Mouse (Mus musculus) kidney, embryonic 15.5 days (tissue): Measurements from ENCODE around the gene Ccdc102a. TPM values are rescaled to one million over a fixed set of nuclear protein-coding genes. Genes with fewer than 3 reads are reported as not detected.

Experiments used
- ATAC-seq: fragments of 200-750 bp; cut with Nextera tagmentation; replicated peaks from 2 replicates; pipeline ENCODE4 v1.8.0; 2017; ENCODE audit warnings: moderate TSS enrichment; ENCODE audit not compliant: low FRiP score
- H3K27ac ChIP-seq: fragments of 300-500 bp; sonication (generic); 2 replicates; pipeline ENCODE4 v1.5.1; 2015; ENCODE audit warnings: mild to moderate bottlenecking, inconsistent platforms
- H3K27me3 ChIP-seq: fragments of 300-500 bp; sonication (generic); 2 replicates; pipeline ENCODE4 v1.6.1; 2015; ENCODE audit warnings: inconsistent platforms
- H3K36me3 ChIP-seq: fragments of 300-500 bp; sonication (generic); 2 replicates; pipeline ENCODE4 v1.6.1; 2015; ENCODE audit warnings: inconsistent platforms
- H3K4me1 ChIP-seq: fragments of 300-500 bp; sonication (generic); 2 replicates; pipeline ENCODE4 v1.6.1; 2015; ENCODE audit warnings: inconsistent platforms
- H3K4me2 ChIP-seq: fragments of 300-500 bp; sonication (generic); 2 replicates; pipeline ENCODE4 v1.6.1; 2015; ENCODE audit warnings: moderate library complexity, mild to moderate bottlenecking, inconsistent platforms
- H3K4me3 ChIP-seq: fragments of 300-500 bp; sonication (generic); replicated peaks from 2 replicates; pipeline ENCODE4 v1.5.1; 2015; ENCODE audit warnings: mild to moderate bottlenecking, inconsistent platforms
- H3K9ac ChIP-seq: fragments of 300-500 bp; sonication (generic); 2 replicates; pipeline ENCODE4 v1.6.1; 2015; ENCODE audit warnings: mild to moderate bottlenecking, inconsistent platforms
- H3K9me3 ChIP-seq: fragments of 300-500 bp; sonication (generic); replicated peaks from 2 replicates; pipeline ENCODE4 v1.6.1; 2016; ENCODE audit warnings: inconsistent platforms
- WGBS: fragments of 180-500 bp; shearing (Covaris S2); methylation state at CpG from one replicate; pipeline ENCODE4 v1.1.7; 2015; ENCODE audit warnings: mixed read lengths; 5-methylcytosine and 5-hydroxymethylcytosine counted together
- polyA plus RNA-seq: library from polyadenylated mRNA; unstranded; fragments of >200 nt; fragmentation: Nextera tagmentation; extraction: Ambion mirVana; gene quantifications from 2 replicates; pipeline ENCODE4 v1.2.1, GENCODE M21; 2015

Gene Ccdc102a
- polyA plus RNA-seq, 1 experiment from 2014 or later = 24.1 TPM

GRCm38 (mm10) chr8:94917352-94917751, 546 bp downstream of the Ccdc102a start:
- H3K9me3 ChIP-seq = no peaks in the 10 kb centered on the region
- peak; percentile 96 for ATAC-seq
- peaks cover 49% of the 10 kb centered on the region for H3K4me1 ChIP-seq
- H3K27ac ChIP-seq = peak overlapping the region; percentile 81
- peaks cover 8% of the 10 kb centered on the region; the same call in 1 of the 2 replicates for H3K36me3 ChIP-seq
- peak overlapping the region; percentile 70 for H3K4me3 ChIP-seq
- H3K27me3 ChIP-seq = peaks cover 21% of the 10 kb centered on the region
- 0% methylated on average over 27 of the region's 27 CpGs for WGBS
- peak overlapping the region; percentile 89 for H3K4me2 ChIP-seq
- H3K9ac ChIP-seq = peak overlapping the region; percentile 70

GRCm38 (mm10) chr8:94916960-94917324, 956 bp downstream of the Ccdc102a start:
- ATAC-seq = peak; percentile 24; the same call in 1 of the 2 replicates
- H3K4me3 ChIP-seq = peak overlapping the region; percentile 70
- peaks cover 12% of the 10 kb centered on the region for H3K36me3 ChIP-seq
- H3K4me2 ChIP-seq = peak overlapping the region; percentile 89
- H3K27me3 ChIP-seq = peaks cover 25% of the 10 kb centered on the region
- H3K9ac ChIP-seq = peak overlapping the region; percentile 50
- H3K4me1 ChIP-seq = peaks cover 50% of the 10 kb centered on the region
- WGBS = 6% methylated on average over 10 of the region's 10 CpGs
- no peaks in the 10 kb centered on the region for H3K9me3 ChIP-seq
- H3K27ac ChIP-seq = peak overlapping the region; percentile 43; the same call in 1 of the 2 replicates

DNA sequence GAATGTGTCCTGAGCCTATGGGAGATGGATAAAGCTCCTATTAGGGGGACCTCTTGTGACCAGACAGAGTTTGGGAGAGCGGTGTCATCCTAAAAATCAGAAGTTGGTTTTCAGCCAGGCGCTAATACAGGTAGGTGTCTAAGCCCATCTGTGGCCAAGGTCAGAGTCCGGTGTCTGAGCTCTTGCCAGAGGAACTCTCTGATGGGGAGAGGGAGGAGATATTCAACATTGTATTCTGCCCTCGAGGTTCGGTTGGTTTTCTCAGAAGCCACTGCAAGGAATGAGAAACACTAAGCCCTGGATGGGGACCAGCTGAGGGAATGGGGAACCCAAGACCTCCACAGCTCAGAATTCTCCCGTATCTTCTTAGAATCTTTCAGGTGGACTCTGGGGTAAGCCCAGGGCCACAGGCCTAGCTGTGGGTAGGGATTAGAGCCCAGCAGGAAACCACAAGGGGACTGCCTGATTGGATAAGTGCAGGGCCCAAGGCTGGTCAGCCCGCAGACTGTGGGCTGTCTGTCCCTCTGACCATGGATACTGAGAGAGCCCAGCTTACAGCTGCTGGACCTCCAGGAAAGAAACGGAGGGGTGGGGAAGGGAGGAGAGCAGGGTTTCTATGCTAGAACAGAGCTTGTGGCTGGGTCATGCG, 1.5 kb downstream of the Ccdc102a start:
- Histone ChIP-seq H3K4me2 (peak overlapping the region; percentile 89), H3K36me3 (peaks cover 17% of the 10 kb centered on the region), H3K4me3 (peak overlapping the region; percentile 70), H3K9me3 (no peaks in the 10 kb centered on the region), H3K9ac (peak overlapping the region; percentile 50; the same call in 1 of the 2 replicates), H3K27ac (peak overlapping the region; percentile 43; the same call in 1 of the 2 replicates), H3K4me1 (peaks cover 55% of the 10 kb centered on the region), H3K27me3 (peaks cover 27% of the 10 kb centered on the region)
- ATAC-seq = no peak
- whole genome bisulfite sequencing = 49% methylated on average over 9 of the region's 9 CpGs

GRCm38 (mm10) chr8:94914701-94915101, 3.2 kb downstream of the Ccdc102a start:
- Histone ChIP-seq H3K4me1 (peaks cover 58% of the 10 kb centered on the region), H3K27ac (no peak overlapping the region), H3K27me3 (peaks cover 27% of the 10 kb centered on the region), H3K36me3 (peaks cover 33% of the 10 kb centered on the region), H3K9ac (no peak overlapping the region), H3K9me3 (no peaks in the 10 kb centered on the region), H3K4me2 (0 out of 2 replicates have a peak overlapping the region, but pooled peaks have one; percentile 8), H3K4me3 (no peak overlapping the region)
- ATAC-seq = no peak
- WGBS = 61% methylated on average over 3 of the region's 3 CpGs

DNA sequence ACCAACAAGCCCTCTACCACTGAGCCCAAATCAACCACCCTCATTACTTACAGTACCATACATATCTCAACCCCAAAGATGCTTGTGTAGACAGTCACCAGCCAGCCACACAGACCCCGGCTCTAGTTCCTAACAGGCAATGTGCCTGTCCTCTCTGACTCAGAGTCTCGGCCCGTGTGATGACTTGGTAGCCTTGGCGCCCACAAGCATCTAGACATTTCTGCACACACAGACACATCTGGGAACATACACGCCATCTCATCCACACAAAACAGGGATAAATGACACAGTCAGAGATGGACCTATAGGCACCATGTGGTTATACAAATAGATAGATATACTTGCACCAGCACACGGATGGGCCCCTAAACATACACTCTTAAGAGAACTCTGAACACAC, 3.6 kb downstream of the Ccdc102a start:
- WGBS = 84% methylated on average over 6 of the region's 6 CpGs
- H3K9me3 ChIP-seq = no peaks in the 10 kb centered on the region
- peaks cover 58% of the 10 kb centered on the region for H3K4me1 ChIP-seq
- 0 out of 2 replicates have a peak overlapping the region, but pooled peaks have one; percentile 8 for H3K4me2 ChIP-seq
- H3K36me3 ChIP-seq = peaks cover 38% of the 10 kb centered on the region
- ATAC-seq = no peak
- H3K4me3 ChIP-seq = no peak overlapping the region
- H3K27ac ChIP-seq = no peak overlapping the region
- peaks cover 27% of the 10 kb centered on the region for H3K27me3 ChIP-seq
- no peak overlapping the region for H3K9ac ChIP-seq

- peak; percentile 34 for ATAC-seq
- Histone ChIP-seq H3K27me3 (peaks cover 27% of the 10 kb centered on the region), H3K27ac (no peak overlapping the region), H3K36me3 (peaks cover 41% of the 10 kb centered on the region), H3K4me1 (peaks cover 63% of the 10 kb centered on the region), H3K4me3 (peak overlapping the region; percentile 44), H3K9ac (peak overlapping the region; percentile 9; the same call in 1 of the 2 replicates), H3K9me3 (no peaks in the 10 kb centered on the region), H3K4me2 (peak overlapping the region; percentile 72)
- 12% methylated on average over 77 of the region's 77 CpGs for WGBS
Observed at GRCm38 (mm10) chr8:94913061-94913660, 4.7 kb downstream of the Ccdc102a start.

DNA sequence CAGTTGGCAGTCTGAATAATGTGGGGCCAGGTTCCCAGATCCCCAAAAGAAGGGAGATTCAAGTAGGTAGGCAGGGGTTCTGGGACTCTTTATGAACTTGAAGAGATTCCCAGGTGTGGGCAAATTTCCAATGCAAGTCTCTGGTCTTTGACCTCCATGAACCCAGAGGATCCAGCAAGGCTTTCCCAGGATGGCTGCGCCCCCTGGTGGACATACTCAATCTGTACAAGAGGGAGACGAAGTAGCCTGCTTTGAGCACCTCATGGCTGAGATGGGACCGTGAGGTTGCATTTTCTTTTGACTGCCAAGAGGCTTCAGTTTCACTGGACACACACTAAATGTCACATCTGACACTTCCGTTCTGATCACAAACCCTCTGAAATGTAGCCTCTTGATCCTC, 9.1 kb downstream of the Ccdc102a start:
- 3% methylated on average over 4 of the region's 4 CpGs for WGBS
- no peak overlapping the region for H3K4me2 ChIP-seq
- H3K27ac ChIP-seq = no peak overlapping the region

DNA sequence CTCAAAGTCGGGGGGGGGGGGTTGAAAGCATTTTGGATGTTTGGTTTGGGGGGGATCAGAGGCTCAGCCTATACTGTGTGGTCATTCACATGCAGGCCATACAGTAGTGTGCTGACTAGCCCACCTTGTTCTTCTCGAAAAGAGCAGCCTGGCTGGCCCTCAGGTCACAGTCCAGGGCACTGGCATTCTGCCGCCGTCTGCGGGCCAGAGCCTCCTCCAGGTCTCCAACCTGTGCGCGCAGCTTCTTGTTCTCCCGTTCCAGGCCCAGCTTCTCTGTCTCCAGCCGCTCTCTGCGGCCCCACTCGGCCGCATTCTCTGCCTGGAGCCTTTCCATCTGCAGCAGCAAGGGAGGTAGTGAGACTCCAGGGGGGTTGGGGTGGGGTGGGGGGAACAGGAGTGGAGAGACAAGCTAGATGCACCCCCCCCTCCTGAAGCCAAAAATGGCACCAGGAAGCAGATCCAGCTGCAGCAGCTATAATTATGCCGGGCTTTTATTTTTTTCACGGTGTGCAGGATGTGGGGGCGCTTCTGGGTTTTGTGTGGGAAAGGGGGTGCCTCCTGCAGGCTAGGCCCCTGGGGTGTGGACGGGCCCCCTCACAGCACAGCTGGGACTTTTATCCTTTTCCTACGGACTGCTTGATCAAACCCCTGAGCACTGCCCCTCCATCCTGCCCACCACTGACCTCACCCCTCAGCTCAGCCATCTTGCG, 10.2 kb downstream of the Ccdc102a start:
- Histone ChIP-seq H3K4me1 (peaks cover 61% of the 10 kb centered on the region), H3K4me3 (no peak overlapping the region), H3K9ac (no peak overlapping the region), H3K4me2 (no peak overlapping the region), H3K27me3 (peaks cover 11% of the 10 kb centered on the region; the same call in 1 of the 2 replicates), H3K9me3 (no peaks in the 10 kb centered on the region), H3K27ac (peak overlapping the region; percentile 34; the same call in 1 of the 2 replicates), H3K36me3 (peaks cover 78% of the 10 kb centered on the region)
- WGBS = 69% methylated on average over 18 of the region's 18 CpGs
- no peak for ATAC-seq

More for the DNA sequence above, 9.1 kb downstream of the Ccdc102a start:
- H3K4me1 ChIP-seq = peaks cover 62% of the 10 kb centered on the region
- no peak overlapping the region for H3K9ac ChIP-seq
- peaks cover 76% of the 10 kb centered on the region for H3K36me3 ChIP-seq
- H3K9me3 ChIP-seq = no peaks in the 10 kb centered on the region
- ATAC-seq = no peak
- peaks cover 22% of the 10 kb centered on the region for H3K27me3 ChIP-seq
- H3K4me3 ChIP-seq = no peak overlapping the region

DNA sequence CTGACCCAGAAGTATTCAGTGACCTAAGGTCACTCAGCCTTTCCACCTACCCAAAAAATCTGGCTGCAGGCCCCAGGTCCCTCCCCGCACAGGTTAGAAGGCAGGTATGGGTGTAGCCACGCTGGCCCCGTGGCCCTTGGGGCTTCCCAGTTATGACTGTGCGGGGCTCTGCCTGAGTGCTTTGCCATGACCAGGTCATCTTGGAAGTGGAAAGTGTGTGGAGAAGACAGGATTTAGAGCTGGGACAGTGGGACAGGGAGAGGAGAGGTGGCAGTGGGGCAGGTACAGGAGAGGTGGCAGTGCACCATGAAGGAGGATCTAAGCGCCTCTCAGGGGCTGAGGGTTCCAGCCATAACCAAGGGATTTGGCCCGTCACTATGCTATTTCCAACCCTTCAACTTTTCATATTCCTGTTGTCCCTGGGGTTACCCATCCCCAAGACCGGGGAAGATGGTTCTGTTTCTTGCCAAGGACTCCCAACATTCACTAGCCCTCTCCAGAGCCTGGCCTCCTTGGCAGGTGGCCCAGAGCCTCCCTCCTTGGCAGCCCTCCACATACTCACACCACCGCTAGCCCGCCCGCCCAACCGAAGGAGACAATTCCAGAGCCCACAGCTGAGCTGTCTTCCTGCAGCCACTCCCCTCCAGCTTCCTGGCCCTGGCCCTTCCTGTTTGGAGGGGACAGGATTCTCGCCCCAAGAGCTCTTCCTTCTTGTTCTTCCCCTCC, 13.3 kb downstream of the Ccdc102a start:
- Histone ChIP-seq H3K9ac (no peak overlapping the region), H3K27ac (peak overlapping the region; percentile 85), H3K4me3 (no peak overlapping the region), H3K9me3 (no peaks in the 10 kb centered on the region), H3K36me3 (peaks cover 58% of the 10 kb centered on the region), H3K4me2 (no peak overlapping the region), H3K27me3 (no peaks in the 10 kb centered on the region), H3K4me1 (peaks cover 71% of the 10 kb centered on the region)
- ATAC-seq = peak; percentile 20; the same call in 1 of the 2 replicates
- WGBS = 67% methylated on average over 12 of the region's 12 CpGs

- Histone ChIP-seq H3K9me3 (no peaks in the 10 kb centered on the region), H3K27ac (peak overlapping the region; percentile 85), H3K27me3 (no peaks in the 10 kb centered on the region), H3K4me2 (0 out of 2 replicates have a peak overlapping the region, but pooled peaks have one; percentile 6), H3K4me1 (peaks cover 80% of the 10 kb centered on the region), H3K4me3 (no peak overlapping the region), H3K36me3 (peaks cover 51% of the 10 kb centered on the region), H3K9ac (no peak overlapping the region)
- ATAC-seq = peak; percentile 46
- WGBS = 12% methylated on average over 12 of the region's 12 CpGs
Observed at GRCm38 (mm10) chr8:94903709-94904108, 14.2 kb downstream of the Ccdc102a start.

GRCm38 (mm10) chr8:94901031-94901430, 16.9 kb downstream of the Ccdc102a start:
- Histone ChIP-seq H3K4me3 (no peak overlapping the region), H3K9me3 (no peaks in the 10 kb centered on the region), H3K4me2 (peak overlapping the region; percentile 28), H3K4me1 (peaks cover 65% of the 10 kb centered on the region), H3K27ac (peak overlapping the region; percentile 74), H3K27me3 (no peaks in the 10 kb centered on the region), H3K36me3 (peaks cover 31% of the 10 kb centered on the region), H3K9ac (no peak overlapping the region)
- ATAC-seq = no peak
- 16% methylated on average over 5 of the region's 5 CpGs for WGBS
